Mouse (Mus musculus): ENCODE results near the gene Npdc1. TPM values are rescaled to one million over a fixed set of nuclear protein-coding genes. Genes with fewer than 3 reads are reported as not detected.

The Npdc1 gene
- polyA plus RNA-seq, 1 experiment from 2014 or later: 155 TPM

DNA sequence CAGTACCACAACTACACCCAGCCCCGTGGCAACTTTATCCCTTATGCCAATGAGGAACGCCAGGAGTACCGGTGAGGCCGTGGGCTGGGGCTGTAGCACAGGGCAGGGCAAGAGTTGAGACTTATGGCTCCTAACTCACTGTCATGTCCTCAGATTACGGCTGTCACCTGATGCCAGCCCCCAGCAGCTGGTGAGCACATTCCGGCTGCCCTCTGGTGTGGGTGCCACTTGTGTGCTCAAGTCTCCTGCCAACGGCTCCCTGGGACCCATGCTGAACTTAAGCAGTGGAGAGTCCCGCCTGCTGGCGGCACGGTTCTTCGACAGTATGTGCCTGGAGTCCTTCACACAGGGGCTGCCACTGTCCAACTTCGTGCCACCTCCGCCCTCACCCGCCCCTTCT lies 43.5 kb downstream of the Npdc1 start:
- Histone ChIP-seq H3K36me3 (peaks cover 92% of the 10 kb centered on the region), H3K27me3 (ENCODE audit: insufficient read depth, poor library complexity, severe bottlenecking) (no peaks in the 10 kb centered on the region), H3K9me3 (no peaks in the 10 kb centered on the region), H3K4me3 (no peak overlapping the region), H3K4me1 (replicated peaks) (no peaks in the 10 kb centered on the region), H3K27ac (no peak overlapping the region)
- 90% methylated on average over 14 of the region's 14 CpGs for WGBS
- no peak for DNase-seq (ENCODE audit: low spot score)

DNA sequence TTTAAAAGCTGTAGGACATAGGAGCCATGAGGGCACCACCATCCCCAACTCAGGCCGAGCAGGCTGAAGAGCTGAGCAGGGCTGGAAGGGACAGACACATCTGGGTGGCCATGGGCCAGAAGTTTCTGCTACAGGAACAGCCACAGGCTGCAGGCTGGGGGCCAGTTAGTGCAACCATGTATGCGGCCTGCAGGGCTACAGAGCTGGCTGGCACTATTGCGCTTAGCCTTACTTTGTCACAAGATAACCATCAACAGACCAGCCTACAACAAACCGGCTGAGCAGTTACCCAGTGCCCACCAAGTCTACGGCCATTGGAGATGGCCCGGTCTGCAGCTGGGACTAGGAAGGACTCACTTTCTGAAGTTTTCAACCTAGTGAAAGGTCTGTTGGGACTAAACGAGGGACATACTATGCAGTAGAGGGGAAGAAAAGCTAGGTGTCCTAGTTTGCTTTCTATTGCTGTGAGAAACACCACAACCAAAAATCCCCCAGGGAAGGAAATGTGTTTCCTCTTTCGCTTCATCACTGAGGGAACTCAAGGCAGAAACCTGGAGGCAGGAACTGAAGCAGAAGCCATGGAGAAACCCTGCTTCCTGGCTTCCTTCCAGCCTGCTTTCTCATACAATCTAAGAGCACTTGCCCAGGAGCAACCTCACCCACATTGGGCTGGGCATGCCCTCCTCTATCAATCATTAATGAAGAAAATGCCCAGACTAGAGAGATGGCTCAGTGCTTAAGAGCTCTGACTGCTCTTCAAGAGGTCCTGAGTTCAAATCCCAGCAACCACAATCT lies 51.9 kb downstream of the Npdc1 start:
- Histone ChIP-seq H3K27me3 (ENCODE audit: insufficient read depth, poor library complexity, severe bottlenecking) (no peaks in the 10 kb centered on the region), H3K36me3 (peaks cover 22% of the 10 kb centered on the region), H3K9me3 (no peaks in the 10 kb centered on the region), H3K4me1 (replicated peaks) (no peaks in the 10 kb centered on the region), H3K27ac (no peak overlapping the region), H3K4me3 (no peak overlapping the region)
- DNase-seq (ENCODE audit: low spot score): no peak
- 84% methylated on average over 8 of the region's 8 CpGs for WGBS

DNA sequence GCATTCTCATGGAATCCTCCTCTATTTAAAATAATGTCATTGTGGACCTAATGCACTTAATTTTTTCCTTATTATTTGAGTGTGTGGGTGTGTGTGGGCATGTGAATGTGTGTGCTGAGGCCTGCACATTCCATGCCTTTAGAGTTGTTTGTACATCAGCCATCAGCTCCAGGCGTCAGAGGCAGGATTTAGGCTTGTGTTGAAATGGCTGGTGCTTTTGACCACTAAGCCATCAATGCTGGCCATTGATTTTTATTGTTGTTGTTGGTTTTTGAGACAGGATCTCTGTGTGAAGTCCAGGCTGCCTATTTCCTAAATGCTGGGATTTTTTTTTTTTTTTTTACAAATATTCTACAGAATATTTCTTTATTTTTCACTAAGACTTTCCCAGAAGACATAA lies 53.8 kb downstream of the Npdc1 start:
- WGBS: 47% methylated on average over 1 of the region's 1 CpGs
- H3K36me3 ChIP-seq: peaks cover 4% of the 10 kb centered on the region; the same call in 1 of the 2 replicates
- no peak for DNase-seq (ENCODE audit: low spot score)

DNA sequence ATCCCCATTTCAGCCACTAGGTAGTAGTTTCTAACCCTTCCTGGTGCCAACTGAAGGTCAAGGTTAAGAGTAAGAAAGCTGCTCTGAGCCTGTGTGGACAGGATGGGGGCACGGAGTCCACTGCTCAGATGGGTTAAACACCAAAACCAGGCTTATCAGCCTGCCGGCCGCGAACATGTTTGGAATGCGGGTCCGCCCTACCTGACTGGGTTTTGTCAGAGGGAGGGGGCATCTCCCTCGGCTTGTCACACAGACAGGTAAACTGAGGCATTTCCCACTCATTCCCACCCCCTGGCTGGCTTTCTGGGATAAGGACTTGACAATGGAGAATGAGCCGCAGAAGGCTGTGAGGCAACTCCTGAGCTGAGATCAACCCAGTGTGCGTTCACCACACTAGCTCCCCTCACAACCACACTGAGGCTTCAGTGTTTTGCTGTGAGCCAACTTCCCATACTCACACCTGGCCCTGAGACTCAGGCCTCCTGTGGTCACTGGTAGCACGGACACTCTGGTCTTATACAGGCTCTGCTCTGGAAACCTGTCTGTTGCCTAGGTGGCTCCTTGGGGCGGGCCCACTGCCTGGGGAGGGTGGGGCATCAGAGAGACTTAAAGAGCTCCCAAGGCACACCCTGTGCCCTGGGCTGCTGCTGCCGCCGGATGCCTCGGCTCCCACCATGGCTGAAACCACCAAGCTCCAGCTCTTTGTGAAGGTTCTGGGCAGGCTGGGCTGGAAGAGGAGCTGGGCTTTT lies 57.2 kb downstream of the Npdc1 start, which contains the start of gene Clic3:
Clic3 (plus strand) TSS at position 634 of the 749 bp plus-strand sequence.
- DNase-seq (ENCODE audit: low spot score): no peak
- H3K27me3 ChIP-seq (ENCODE audit: insufficient read depth, poor library complexity, severe bottlenecking): no peaks in the 10 kb centered on the region
- H3K9me3 ChIP-seq: no peaks in the 10 kb centered on the region
- H3K27ac ChIP-seq: no peak within 1 kb of the TSS
- H3K4me3 ChIP-seq: no peak within 1 kb of the TSS
- WGBS: 62% methylated on average over 14 of the region's 14 CpGs
- peaks cover 9% of the 10 kb centered on the region for H3K36me3 ChIP-seq
- peaks cover 22% of the 10 kb centered on the region for H3K4me1 ChIP-seq (replicated peaks)

More for the DNA sequence above, 53.8 kb downstream of the Npdc1 start:
- H3K9me3 ChIP-seq: no peaks in the 10 kb centered on the region
- no peak overlapping the region for H3K27ac ChIP-seq
- no peaks in the 10 kb centered on the region for H3K4me1 ChIP-seq (replicated peaks)
- no peak overlapping the region for H3K4me3 ChIP-seq
- no peaks in the 10 kb centered on the region for H3K27me3 ChIP-seq (ENCODE audit: insufficient read depth, poor library complexity, severe bottlenecking)

- peaks cover 9% of the 10 kb centered on the region for H3K36me3 ChIP-seq
- no peaks in the 10 kb centered on the region for H3K27me3 ChIP-seq (ENCODE audit: insufficient read depth, poor library complexity, severe bottlenecking)
- WGBS: 88% methylated on average over 9 of the region's 9 CpGs
- no peak overlapping the region for H3K27ac ChIP-seq
- H3K4me1 ChIP-seq (replicated peaks): peaks cover 25% of the 10 kb centered on the region
- no peak for DNase-seq (ENCODE audit: low spot score)
- H3K9me3 ChIP-seq: peaks cover 3% of the 10 kb centered on the region; the same call in 1 of the 2 replicates
- H3K4me3 ChIP-seq: no peak overlapping the region
These were observed 58.1 kb downstream of the Npdc1 start for GRCm38 (mm10) chr2:25457022-25457896.

DNA sequence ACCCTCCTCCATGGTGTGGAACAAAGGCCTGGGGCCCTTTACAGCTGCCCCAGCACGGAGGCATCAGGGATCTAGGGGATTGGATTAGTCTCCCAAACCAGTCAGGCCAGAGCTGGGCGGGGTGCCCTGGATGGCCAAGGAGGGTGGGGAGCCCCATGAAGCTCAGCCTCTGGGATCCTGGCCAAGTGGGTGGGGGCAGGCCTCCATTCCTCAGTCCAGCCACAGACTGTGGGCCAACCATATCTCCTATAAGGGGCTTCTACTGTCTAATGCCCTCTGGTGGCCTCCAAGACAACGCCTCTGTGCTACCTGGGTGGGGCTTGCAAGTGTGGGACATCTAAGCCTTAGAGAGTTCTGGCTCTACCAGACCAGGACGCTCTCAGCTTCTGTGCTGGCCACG lies 59.8 kb downstream of the Npdc1 start:
- WGBS: 82% methylated on average over 5 of the region's 5 CpGs
- no peak for DNase-seq (ENCODE audit: low spot score)
- peaks cover 4% of the 10 kb centered on the region; the same call in 1 of the 2 replicates for H3K9me3 ChIP-seq
- H3K4me1 ChIP-seq (replicated peaks): peaks cover 25% of the 10 kb centered on the region
- H3K27me3 ChIP-seq (ENCODE audit: insufficient read depth, poor library complexity, severe bottlenecking): no peaks in the 10 kb centered on the region
- H3K36me3 ChIP-seq: peaks cover 9% of the 10 kb centered on the region
- 0 out of 2 replicates have a peak overlapping the region, but pooled peaks have one; percentile 85 for H3K4me3 ChIP-seq
- no peak overlapping the region for H3K27ac ChIP-seq

Other genes starting within 250 kb of the Npdc1 start
- 77.4 and 108 TPM in 2 replicates for gene Nrarp, start 218.6 kb upstream of the Npdc1 start, polyA plus RNA-seq (2016; fragmentation: Nextera tagmentation; extraction: Ambion mirVana)
- 2.6 and 2.7 TPM in 2 replicates for gene Tor4a, start 202.5 kb upstream of the Npdc1 start, polyA plus RNA-seq (2016; fragmentation: Nextera tagmentation; extraction: Ambion mirVana)
- gene Nelfb, start 187.9 kb upstream of the Npdc1 start, polyA plus RNA-seq (2016; fragmentation: Nextera tagmentation; extraction: Ambion mirVana): 123 and 132 TPM in 2 replicates
- not detected in 2 replicates for gene Stpg3, start 184.7 kb upstream of the Npdc1 start, polyA plus RNA-seq (2016; fragmentation: Nextera tagmentation; extraction: Ambion mirVana)
- not detected in 2 replicates for gene Fam166a, start 180.6 kb upstream of the Npdc1 start, polyA plus RNA-seq (2016; fragmentation: Nextera tagmentation; extraction: Ambion mirVana)
- gene Tubb4b, start 174.6 kb upstream of the Npdc1 start, polyA plus RNA-seq (2016; fragmentation: Nextera tagmentation; extraction: Ambion mirVana): 655 and 693 TPM in 2 replicates
- not detected in 2 replicates for gene Slc34a3, start 165.0 kb upstream of the Npdc1 start, polyA plus RNA-seq (2016; fragmentation: Nextera tagmentation; extraction: Ambion mirVana)
- not detected in 2 replicates for gene Rnf224, start 162.6 kb upstream of the Npdc1 start, polyA plus RNA-seq (2016; fragmentation: Nextera tagmentation; extraction: Ambion mirVana)
- 25.5 and 43.5 TPM in 2 replicates for gene Rnf208, start 157.1 kb upstream of the Npdc1 start, polyA plus RNA-seq (2016; fragmentation: Nextera tagmentation; extraction: Ambion mirVana)
- not detected in 2 replicates for gene Cysrt1, start 156.9 kb upstream of the Npdc1 start, polyA plus RNA-seq (2016; fragmentation: Nextera tagmentation; extraction: Ambion mirVana)
- 5.7 and 6.2 TPM in 2 replicates for gene AL732309.1, start 152.5 kb upstream of the Npdc1 start, polyA plus RNA-seq (2016; fragmentation: Nextera tagmentation; extraction: Ambion mirVana)
- 18.7 and 20.3 TPM in 2 replicates for gene Tmem203, start 143.9 kb upstream of the Npdc1 start, polyA plus RNA-seq (2016; fragmentation: Nextera tagmentation; extraction: Ambion mirVana)
- gene Tprn, start 136.7 kb upstream of the Npdc1 start, polyA plus RNA-seq (2016; fragmentation: Nextera tagmentation; extraction: Ambion mirVana): 8.1 and 9.5 TPM in 2 replicates
- gene Ssna1, start 126.9 kb upstream of the Npdc1 start, polyA plus RNA-seq (2016; fragmentation: Nextera tagmentation; extraction: Ambion mirVana): 248 and 259 TPM in 2 replicates
- 150 and 156 TPM in 2 replicates for gene Anapc2, start 126.9 kb upstream of the Npdc1 start, polyA plus RNA-seq (2016; fragmentation: Nextera tagmentation; extraction: Ambion mirVana)
- gene Tmem210, start 111.2 kb upstream of the Npdc1 start, polyA plus RNA-seq (2016; fragmentation: Nextera tagmentation; extraction: Ambion mirVana): not detected in 2 replicates
- not detected in 2 replicates for gene Lrrc26, start 109.4 kb upstream of the Npdc1 start, polyA plus RNA-seq (2016; fragmentation: Nextera tagmentation; extraction: Ambion mirVana)
- 1.2 and 4.5 TPM in 2 replicates for gene Grin1, start 80.2 kb upstream of the Npdc1 start, polyA plus RNA-seq (2016; fragmentation: Nextera tagmentation; extraction: Ambion mirVana)
- 57.4 and 58.7 TPM in 2 replicates for gene Man1b1, start 67.0 kb upstream of the Npdc1 start, polyA plus RNA-seq (2016; fragmentation: Nextera tagmentation; extraction: Ambion mirVana)
- 21.1 and 21.8 TPM in 2 replicates for gene Dpp7, start 43.0 kb upstream of the Npdc1 start, polyA plus RNA-seq (2016; fragmentation: Nextera tagmentation; extraction: Ambion mirVana)
- gene Uap1l1, start 33.7 kb upstream of the Npdc1 start, polyA plus RNA-seq (2016; fragmentation: Nextera tagmentation; extraction: Ambion mirVana): 7.4 and 10.1 TPM in 2 replicates
- 71.6 and 75.1 TPM in 2 replicates for gene Sapcd2, start 27.0 kb upstream of the Npdc1 start, polyA plus RNA-seq (2016; fragmentation: Nextera tagmentation; extraction: Ambion mirVana)
- 0.31 TPM in 1 of 2 replicates, not detected in the other for gene Entpd2, start 3.5 kb upstream of the Npdc1 start, polyA plus RNA-seq (2016; fragmentation: Nextera tagmentation; extraction: Ambion mirVana)
- not detected in 2 replicates for gene Fut7, start 23.9 kb downstream of the Npdc1 start, polyA plus RNA-seq (2016; fragmentation: Nextera tagmentation; extraction: Ambion mirVana)
- 5.7 and 5.9 TPM in 2 replicates for gene Abca2, start 29.4 kb downstream of the Npdc1 start, polyA plus RNA-seq (2016; fragmentation: Nextera tagmentation; extraction: Ambion mirVana)
- 0.90 and 1.2 TPM in 2 replicates for gene Clic3, start 57.5 kb downstream of the Npdc1 start, polyA plus RNA-seq (2016; fragmentation: Nextera tagmentation; extraction: Ambion mirVana)
- gene Paxx, start 61.7 kb downstream of the Npdc1 start, polyA plus RNA-seq (2016; fragmentation: Nextera tagmentation; extraction: Ambion mirVana): 17.0 and 31.3 TPM in 2 replicates
- gene Ptgds, start 70.7 kb downstream of the Npdc1 start, polyA plus RNA-seq (2016; fragmentation: Nextera tagmentation; extraction: Ambion mirVana): 0.49 and 1.7 TPM in 2 replicates
- gene Lcn12, start 94.6 kb downstream of the Npdc1 start, polyA plus RNA-seq (2016; fragmentation: Nextera tagmentation; extraction: Ambion mirVana): not detected in 2 replicates
- 88.3 and 109 TPM in 2 replicates for gene Fbxw5, start 101.4 kb downstream of the Npdc1 start, polyA plus RNA-seq (2016; fragmentation: Nextera tagmentation; extraction: Ambion mirVana)
- 5.8 and 6.0 TPM in 2 replicates for gene C8g, start 102.4 kb downstream of the Npdc1 start, polyA plus RNA-seq (2016; fragmentation: Nextera tagmentation; extraction: Ambion mirVana)
- 38.2 and 40.1 TPM in 2 replicates for gene Traf2, start 147.6 kb downstream of the Npdc1 start, polyA plus RNA-seq (2016; fragmentation: Nextera tagmentation; extraction: Ambion mirVana)
- gene Edf1, start 158.5 kb downstream of the Npdc1 start, polyA plus RNA-seq (2016; fragmentation: Nextera tagmentation; extraction: Ambion mirVana): 376 and 388 TPM in 2 replicates
- 1.4 and 3.8 TPM in 2 replicates for gene Mamdc4, start 175.5 kb downstream of the Npdc1 start, polyA plus RNA-seq (2016; fragmentation: Nextera tagmentation; extraction: Ambion mirVana)
- 163 and 189 TPM in 2 replicates for gene Phpt1, start 175.9 kb downstream of the Npdc1 start, polyA plus RNA-seq (2016; fragmentation: Nextera tagmentation; extraction: Ambion mirVana)
- 0.05 and 0.44 TPM in 2 replicates for gene Ajm1, start 182.4 kb downstream of the Npdc1 start, polyA plus RNA-seq (2016; fragmentation: Nextera tagmentation; extraction: Ambion mirVana)
- 75.5 and 80.0 TPM in 2 replicates for gene Rabl6, start 209.2 kb downstream of the Npdc1 start, polyA plus RNA-seq (2016; fragmentation: Nextera tagmentation; extraction: Ambion mirVana)
- gene Ccdc183, start 218.3 kb downstream of the Npdc1 start, polyA plus RNA-seq (2016; fragmentation: Nextera tagmentation; extraction: Ambion mirVana): 0.17 and 0.18 TPM in 2 replicates
- 17.4 and 18.3 TPM in 2 replicates for gene Tmem141, start 222.7 kb downstream of the Npdc1 start, polyA plus RNA-seq (2016; fragmentation: Nextera tagmentation; extraction: Ambion mirVana)
- 1.00 and 1.2 TPM in 2 replicates for gene Fcna, start 228.7 kb downstream of the Npdc1 start, polyA plus RNA-seq (2016; fragmentation: Nextera tagmentation; extraction: Ambion mirVana)